Mouse (Mus musculus): ENCODE measurements around the gene Ostf1. TPM values are rescaled to one million over a fixed set of nuclear protein-coding genes. Genes with fewer than 3 reads are reported as not detected.

Ostf1 gene
- polyA plus RNA-seq, 1 experiment = 119 TPM

DNA sequence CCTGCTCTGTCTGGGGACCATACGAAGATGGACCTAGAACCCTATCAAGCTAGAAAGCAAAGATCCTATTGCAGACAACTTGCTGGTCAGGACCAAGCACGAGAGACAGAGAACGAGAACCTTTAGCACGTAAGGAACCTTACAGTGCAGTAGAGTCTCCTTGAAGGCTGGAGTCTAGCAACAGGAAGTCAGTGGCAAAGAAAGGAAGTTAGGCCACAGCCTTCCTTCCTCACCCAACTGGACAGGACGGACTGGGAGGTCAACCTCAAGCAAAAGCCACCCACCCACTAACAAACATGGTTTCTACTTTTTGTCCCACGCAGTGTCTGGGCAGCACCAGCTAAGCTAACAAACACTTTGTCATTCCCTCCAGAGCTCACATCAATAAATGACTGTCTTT is 48.7 kb downstream of the Ostf1 start:
- TF ChIP-seq POLR2A (IDR thresholded peaks at IDR 0.05; ENCODE audit: insufficient read length, low read depth) = no peak
- no peak for TF ChIP-seq TCF3 (IDR thresholded peaks at IDR 0.05; ENCODE audit: insufficient read length, low read depth)
- no peak for TF ChIP-seq POLR2AphosphoS2 (IDR thresholded peaks at IDR 0.05; ENCODE audit: insufficient read length, low read depth)
- no peak for TF ChIP-seq TCF12 (IDR thresholded peaks at IDR 0.05; ENCODE audit: insufficient read depth, poor library complexity, severe bottlenecking)
- no peak for TF ChIP-seq SRF (IDR thresholded peaks at IDR 0.05; ENCODE audit: control insufficient read depth, insufficient read length, low read depth)
- no peak for TF ChIP-seq MYOD1 (IDR thresholded peaks at IDR 0.05; ENCODE audit: control insufficient read depth in 1 of 3, insufficient read length in 2 of 3, low read depth in 2 of 3)
- no peak for TF ChIP-seq MYOG (IDR thresholded peaks at IDR 0.05; ENCODE audit: control insufficient read depth in 1 of 3, insufficient read depth in 1 of 3, insufficient read length in 2 of 3, low read depth in 2 of 3)
- TF ChIP-seq MAX (IDR thresholded peaks at IDR 0.05; ENCODE audit: low read depth) = no peak
- no peak for TF ChIP-seq CEBPB (IDR thresholded peaks at IDR 0.05; ENCODE audit: insufficient read depth, poor library complexity, severe bottlenecking)
- no peak for TF ChIP-seq USF1 (IDR thresholded peaks at IDR 0.05; ENCODE audit: low read depth)
- TF ChIP-seq REST (IDR thresholded peaks at IDR 0.05; ENCODE audit: insufficient read depth, insufficient read length) = no peak
- TF ChIP-seq E2F4 (IDR thresholded peaks at IDR 0.05; ENCODE audit: insufficient read depth) = no peak
- Histone ChIP-seq H3K4me3 (no peak overlapping the region), H3K4me2 (ENCODE audit: low read depth) (no peak overlapping the region), H3K79me2 (ENCODE audit: control insufficient read depth, insufficient read depth) (no peaks in the 10 kb centered on the region), H3K36me3 (ENCODE audit: control insufficient read depth, insufficient read depth) (peaks cover 16% of the 10 kb centered on the region), H3ac (ENCODE audit: control insufficient read depth, insufficient read length) (no peak overlapping the region), H3K27me3 (ENCODE audit: control insufficient read depth, insufficient read depth, insufficient read length) (no peaks in the 10 kb centered on the region)

GRCm38 (mm10) chr19:18582226-18582625 is 49.4 kb downstream of the Ostf1 start:
- H3K4me3 ChIP-seq = no peak overlapping the region
- H3K27me3 ChIP-seq (ENCODE audit: control insufficient read depth, insufficient read depth, insufficient read length) = no peaks in the 10 kb centered on the region
- H3ac ChIP-seq (ENCODE audit: control insufficient read depth, insufficient read length) = no peak overlapping the region
- no peak for TF ChIP-seq POLR2A (IDR thresholded peaks at IDR 0.05; ENCODE audit: insufficient read length, low read depth)
- no peak for TF ChIP-seq MYOD1 (IDR thresholded peaks at IDR 0.05; ENCODE audit: control insufficient read depth in 1 of 3, insufficient read length in 2 of 3, low read depth in 2 of 3)
- no peak for TF ChIP-seq MAX (IDR thresholded peaks at IDR 0.05; ENCODE audit: low read depth)
- TF ChIP-seq MYOG (IDR thresholded peaks at IDR 0.05; ENCODE audit: control insufficient read depth in 1 of 3, insufficient read depth in 1 of 3, insufficient read length in 2 of 3, low read depth in 2 of 3) = no peak
- TF ChIP-seq REST (IDR thresholded peaks at IDR 0.05; ENCODE audit: insufficient read depth, insufficient read length) = no peak
- no peak for TF ChIP-seq TCF12 (IDR thresholded peaks at IDR 0.05; ENCODE audit: insufficient read depth, poor library complexity, severe bottlenecking)
- no peak for TF ChIP-seq TCF3 (IDR thresholded peaks at IDR 0.05; ENCODE audit: insufficient read length, low read depth)
- no peak for TF ChIP-seq USF1 (IDR thresholded peaks at IDR 0.05; ENCODE audit: low read depth)
- TF ChIP-seq CEBPB (IDR thresholded peaks at IDR 0.05; ENCODE audit: insufficient read depth, poor library complexity, severe bottlenecking) = no peak
- TF ChIP-seq E2F4 (IDR thresholded peaks at IDR 0.05; ENCODE audit: insufficient read depth) = no peak
- TF ChIP-seq SRF (IDR thresholded peaks at IDR 0.05; ENCODE audit: control insufficient read depth, insufficient read length, low read depth) = no peak
- no peak for TF ChIP-seq POLR2AphosphoS2 (IDR thresholded peaks at IDR 0.05; ENCODE audit: insufficient read length, low read depth)
- H3K36me3 ChIP-seq (ENCODE audit: control insufficient read depth, insufficient read depth) = peaks cover 11% of the 10 kb centered on the region
- H3K79me2 ChIP-seq (ENCODE audit: control insufficient read depth, insufficient read depth) = no peaks in the 10 kb centered on the region
- H3K4me2 ChIP-seq (ENCODE audit: low read depth) = no peak overlapping the region

- Histone ChIP-seq H3K4me3 (no peak overlapping the region), H3K4me2 (ENCODE audit: low read depth) (no peak overlapping the region), H3K27me3 (ENCODE audit: control insufficient read depth, insufficient read depth, insufficient read length) (no peaks in the 10 kb centered on the region), H3ac (ENCODE audit: control insufficient read depth, insufficient read length) (no peak overlapping the region), H3K36me3 (ENCODE audit: control insufficient read depth, insufficient read depth) (peaks cover 11% of the 10 kb centered on the region), H3K79me2 (ENCODE audit: control insufficient read depth, insufficient read depth) (no peaks in the 10 kb centered on the region)
- TF ChIP-seq SRF (IDR thresholded peaks at IDR 0.05; ENCODE audit: control insufficient read depth, insufficient read length, low read depth) = no peak
These were observed 50.6 kb downstream of the Ostf1 start for GRCm38 (mm10) chr19:18581046-18581445.

GRCm38 (mm10) chr19:18579012-18579358 is 52.6 kb downstream of the Ostf1 start:
- no peak overlapping the region for H3ac ChIP-seq (ENCODE audit: control insufficient read depth, insufficient read length)
- H3K4me3 ChIP-seq = no peak overlapping the region
- peaks cover 11% of the 10 kb centered on the region for H3K36me3 ChIP-seq (ENCODE audit: control insufficient read depth, insufficient read depth)
- H3K79me2 ChIP-seq (ENCODE audit: control insufficient read depth, insufficient read depth) = no peaks in the 10 kb centered on the region
- H3K27me3 ChIP-seq (ENCODE audit: control insufficient read depth, insufficient read depth, insufficient read length) = no peaks in the 10 kb centered on the region
- TF ChIP-seq CEBPB (IDR thresholded peaks at IDR 0.05; ENCODE audit: insufficient read depth, poor library complexity, severe bottlenecking) (no peak), MYOG (IDR thresholded peaks at IDR 0.05; ENCODE audit: control insufficient read depth in 1 of 3, insufficient read depth in 1 of 3, insufficient read length in 2 of 3, low read depth in 2 of 3) (no peak), POLR2A (IDR thresholded peaks at IDR 0.05; ENCODE audit: insufficient read length, low read depth) (no peak), MYOD1 (IDR thresholded peaks at IDR 0.05; ENCODE audit: control insufficient read depth in 1 of 3, insufficient read length in 2 of 3, low read depth in 2 of 3) (no peak), SRF (IDR thresholded peaks at IDR 0.05; ENCODE audit: control insufficient read depth, insufficient read length, low read depth) (no peak), POLR2AphosphoS2 (IDR thresholded peaks at IDR 0.05; ENCODE audit: insufficient read length, low read depth) (no peak), REST (IDR thresholded peaks at IDR 0.05; ENCODE audit: insufficient read depth, insufficient read length) (no peak), E2F4 (IDR thresholded peaks at IDR 0.05; ENCODE audit: insufficient read depth) (no peak), USF1 (IDR thresholded peaks at IDR 0.05; ENCODE audit: low read depth) (no peak), TCF12 (IDR thresholded peaks at IDR 0.05; ENCODE audit: insufficient read depth, poor library complexity, severe bottlenecking) (no peak), MAX (IDR thresholded peaks at IDR 0.05; ENCODE audit: low read depth) (no peak), TCF3 (IDR thresholded peaks at IDR 0.05; ENCODE audit: insufficient read length, low read depth) (no peak)
- no peak overlapping the region for H3K4me2 ChIP-seq (ENCODE audit: low read depth)
